ENCODE assay signal across 9 mouse cellular contexts in genomic region chr6:90757427-90757883, GRCm38 (mm10).
A peak's percentile ranks its signal among the peaks of the same experiment; 100 is the strongest.
DNase-seq lines count a peak whose midpoint lies in the region; TF ChIP-seq lines count a peak whose summit lies in the region.
"Had no signal": no experiment of that assay in that cellular context is flagged by ENCODE, and none has a peak within 500 bp of the region (broad histone marks: within the 10 kb centered on the region; RNA-seq: fewer than 3 reads in every experiment).

No protein-coding gene starts in this region.

- 75% methylated on average over 12 of the region's 12 CpGs for WGBS in liver, adult 2 months

- peak; percentile 49 for DNase-seq in gastrocnemius, postnatal 10 days
- no peak for DNase-seq in gastrocnemius, adult 8-10 months (ENCODE audit: low spot score in 2 of 2)
- DNase-seq in gastrocnemius, postnatal 14 days = peak; percentile 40
- DNase-seq in liver, adult 2 months (ENCODE audit: extremely low read depth, low read depth, low spot score) = no peak
- DNase-seq in spleen, adult 18-20 months = peak; percentile 78 to 80
- DNase-seq in layer of hippocampus, adult 8-10 months (ENCODE audit: low spot score in 2 of 2) = no peak
- DNase-seq in left cerebral cortex, adult 18-20 months (ENCODE audit: low spot score in 2 of 2) = no peak
- DNase-seq in ovary, postnatal 36 days (ENCODE audit: low spot score) = no peak

- TF ChIP-seq CTCF in liver, adult 2 months (IDR thresholded peaks at IDR 0.05; ENCODE audit: low read depth, low read length) = no peak

- H3K36me3 ChIP-seq in liver, adult 2 months (ENCODE audit: control insufficient read depth, insufficient read depth, low read length) = no peaks in the 10 kb centered on the region
- H3K36me3 ChIP-seq: neural tube, embryonic 12.5 days had no signal

- peaks cover 26% of the 10 kb centered on the region for H3K4me1 ChIP-seq in liver, adult 2 months (ENCODE audit: control insufficient read depth, insufficient read depth, low read length)

- peak overlapping the region; percentile 23; the same call in 1 of the 2 replicates for H3K9ac ChIP-seq in liver, adult 2 months (ENCODE audit: low read depth, low read length)
- H3K9ac ChIP-seq: neural tube, embryonic 12.5 days had no signal

- no peaks in the 10 kb centered on the region for H3K27me3 ChIP-seq in liver, adult 2 months (ENCODE audit: control insufficient read depth, insufficient read depth, low read length)
- H3K27me3 ChIP-seq: neural tube, embryonic 12.5 days had no signal

- peak overlapping the region; percentile 5 for H3K27ac ChIP-seq in liver, adult 2 months (replicated peaks; ENCODE audit: insufficient read depth, low read depth, low read length)
- H3K27ac ChIP-seq: neural tube, embryonic 12.5 days had no signal

- intact Hi-C loops in gastrocnemius, postnatal 14 days (cut with DNase I; ENCODE audit: low total_unique reads) = no loop called here

- no peaks in the 10 kb centered on the region for H3K79me2 ChIP-seq in liver, adult 2 months (ENCODE audit: control insufficient read depth, insufficient read depth, low read length)

- H3K4me3 ChIP-seq in liver, adult 2 months (ENCODE audit: insufficient read depth, low read depth, low read length) = peak overlapping the region; percentile 14; the same call in 1 of the 2 replicates
- H3K4me3 ChIP-seq: neural tube, embryonic 12.5 days had no signal

- TF ChIP-seq POLR2A in liver, adult 2 months (IDR thresholded peaks at IDR 0.05; ENCODE audit: extremely low read depth, insufficient read depth, low read length) = no peak

Comparison
In these comparisons a context has a peak if more than half of its experiments do, and no peak if none do; other contexts are left out.
1. DNase-seq: peak in gastrocnemius, postnatal 10 days (single experiment), gastrocnemius, postnatal 14 days (single experiment) and spleen, adult 18-20 months (2 of 2); none in gastrocnemius, adult 8-10 months (0 of 2), liver, adult 2 months (single experiment), layer of hippocampus, adult 8-10 months (0 of 2), left cerebral cortex, adult 18-20 months (0 of 2) and ovary, postnatal 36 days (single experiment).